Mouse (Mus musculus) lung, postnatal 0 days (tissue): ENCODE results near the gene Cmtm4. TPM values are rescaled to one million over a fixed set of nuclear protein-coding genes. Genes with fewer than 3 reads are reported as not detected.

Experiments
- ATAC-seq: fragments of 200-750 bp; cut with Nextera tagmentation; 2 replicates; pipeline ENCODE4 v1.8.0; 2017; ENCODE audit warnings: moderate library complexity
- DNase-seq: peaks from one replicate; pipeline ENCODE4 v3.0.0-alpha.2; 2016; ENCODE audit warnings: low spot score
- H3K27ac ChIP-seq: fragments of 300-500 bp; sonication (generic); 2 replicates; pipeline ENCODE4 v1.5.1; 2014; ENCODE audit warnings: antibody characterized with exemption, mild to moderate bottlenecking, low read length, mixed read lengths
- H3K27me3 ChIP-seq: fragments of 300-500 bp; sonication (generic); replicated peaks from 2 replicates; pipeline ENCODE4 v1.6.1; 2014; ENCODE audit warnings: low read length, mixed read lengths; ENCODE audit not compliant: insufficient read depth
- H3K36me3 ChIP-seq: fragments of 300-500 bp; sonication (generic); 2 replicates; pipeline ENCODE4 v1.6.1; 2014; ENCODE audit warnings: low read length, mixed read lengths; ENCODE audit not compliant: insufficient read depth
- H3K4me1 ChIP-seq: fragments of 300-500 bp; sonication (generic); 2 replicates; pipeline ENCODE4 v1.6.1; 2014; ENCODE audit warnings: antibody characterized with exemption, low read depth, low read length, mixed read lengths; ENCODE audit not compliant: insufficient read depth
- H3K4me2 ChIP-seq: fragments of 300-500 bp; sonication (generic); replicated peaks from 2 replicates; pipeline ENCODE4 v1.6.1; 2014; ENCODE audit warnings: low read depth, mild to moderate bottlenecking, low read length, moderate library complexity, mixed read lengths
- H3K4me3 ChIP-seq: fragments of 300-500 bp; sonication (generic); 2 replicates; pipeline ENCODE4 v1.5.1; 2014; ENCODE audit warnings: low read depth, low read length
- H3K9ac ChIP-seq: fragments of 300-500 bp; sonication (generic); replicated peaks from 2 replicates; pipeline ENCODE4 v1.6.1; 2014; ENCODE audit warnings: low read depth, mild to moderate bottlenecking
- H3K9me3 ChIP-seq: fragments of 300-500 bp; sonication (generic); 2 replicates; pipeline ENCODE4 v1.6.1; 2016; ENCODE audit warnings: low read length, mixed read lengths
- CTCF ChIP-seq: IDR thresholded peaks from 2 replicates; pipeline ENCODE4 v1.5.1; 2016; ENCODE audit warnings: antibody characterized with exemption, mild to moderate bottlenecking
- EP300 ChIP-seq: IDR thresholded peaks from 2 replicates; pipeline ENCODE4 v1.6.1; 2016; ENCODE audit warnings: antibody characterized with exemption, mild to moderate bottlenecking, control low read depth
- WGBS: fragments of 180-500 bp; shearing (Covaris S2); extraction: QIAGEN DNeasy Blood & Tissue Kit; methylation state at CpG from one replicate; pipeline ENCODE4 v1.1.7; 2014; 5-methylcytosine and 5-hydroxymethylcytosine counted together
- polyA plus RNA-seq: library from polyadenylated mRNA; unstranded; fragments of >200 nt; fragmentation: Nextera tagmentation; extraction: Ambion mirVana; gene quantifications from 2 replicates; pipeline ENCODE4 v1.2.1, GENCODE M21; 2015

Cmtm4 gene
- polyA plus RNA-seq, 1 experiment from 2014 or later = 3.5 TPM

DNA sequence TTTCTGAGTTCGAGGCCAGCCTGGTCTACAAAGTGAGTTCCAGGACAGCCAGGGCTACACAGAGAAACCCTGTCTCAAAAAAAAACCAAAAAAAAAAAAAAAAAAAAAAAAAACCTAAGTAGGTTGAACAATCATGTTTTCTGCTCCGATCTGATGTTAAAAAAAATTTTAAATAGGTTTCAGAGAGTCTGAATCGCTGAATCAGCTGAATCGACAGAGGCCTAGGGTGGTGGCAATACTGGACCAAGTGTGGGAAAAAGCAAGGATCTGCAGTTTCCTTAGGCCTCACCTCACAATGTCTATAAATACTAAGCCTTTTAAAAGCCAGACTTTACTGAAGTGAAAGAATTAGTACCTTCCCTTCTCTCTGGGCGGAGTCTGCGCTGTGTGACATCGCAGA lies 2.5 kb downstream of the Cmtm4 start:
- ATAC-seq = no peak
- H3K4me2 ChIP-seq = no peak overlapping the region

DNA sequence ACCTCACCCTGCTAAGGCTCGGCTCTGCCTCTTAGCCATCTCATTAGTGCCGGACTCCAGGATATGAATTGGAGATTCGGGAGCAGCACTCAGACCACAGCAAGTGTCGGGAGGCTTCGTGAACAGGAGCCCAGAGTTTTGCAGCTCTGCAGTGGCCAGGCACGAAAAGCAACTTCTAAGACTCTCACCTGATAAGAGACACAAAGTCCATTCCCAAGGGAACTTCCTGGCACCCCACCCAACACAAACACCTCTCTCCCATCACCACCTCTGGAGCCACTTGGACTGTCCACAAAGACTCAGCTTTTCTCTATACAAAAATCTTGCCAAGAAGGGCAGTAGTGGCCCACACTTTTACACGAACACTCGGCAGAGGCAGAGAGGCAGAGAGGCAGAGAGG lies 5.4 kb downstream of the Cmtm4 start:
- ATAC-seq = no peak
- 68% methylated on average over 8 of the region's 8 CpGs for WGBS
- no peak overlapping the region for H3K27ac ChIP-seq

More for the DNA sequence above, 2.5 kb downstream of the Cmtm4 start:
- 79% methylated on average over 6 of the region's 7 CpGs for WGBS
- H3K4me3 ChIP-seq = no peak overlapping the region
- no peaks in the 10 kb centered on the region; the same call in 1 of the 2 replicates for H3K4me1 ChIP-seq
- H3K36me3 ChIP-seq = no peaks in the 10 kb centered on the region
- H3K27me3 ChIP-seq = no peaks in the 10 kb centered on the region
- no peak overlapping the region for H3K9ac ChIP-seq
- no peaks in the 10 kb centered on the region for H3K9me3 ChIP-seq
- H3K27ac ChIP-seq = no peak overlapping the region
- TF ChIP-seq CTCF = no peak
- no peak for TF ChIP-seq EP300
- DNase-seq = no peak

DNA sequence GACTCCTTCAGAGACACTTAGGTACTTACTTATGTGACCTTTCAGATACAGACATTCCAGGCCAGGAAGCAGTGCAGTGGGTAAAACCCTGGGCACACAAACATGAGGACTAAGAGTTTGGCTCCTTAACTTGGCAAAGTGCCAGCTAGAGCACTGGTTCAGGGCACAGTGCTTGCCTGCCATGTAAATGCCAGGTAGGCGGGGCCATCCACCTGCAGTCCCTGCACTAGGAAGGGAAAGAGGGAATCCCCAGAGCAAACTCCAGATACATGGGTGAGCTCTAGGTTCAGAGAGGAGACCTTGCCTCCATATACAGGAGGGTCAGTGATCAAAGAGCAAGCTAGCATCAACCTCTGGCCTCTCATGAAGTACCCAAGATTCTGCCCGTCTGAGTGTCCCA lies 7.6 kb downstream of the Cmtm4 start:
- H3K4me3 ChIP-seq = no peak overlapping the region
- 53% methylated on average over 2 of the region's 2 CpGs for WGBS
- no peaks in the 10 kb centered on the region for H3K36me3 ChIP-seq
- no peak overlapping the region for H3K9ac ChIP-seq
- no peaks in the 10 kb centered on the region for H3K27me3 ChIP-seq
- no peaks in the 10 kb centered on the region for H3K9me3 ChIP-seq
- TF ChIP-seq CTCF = no peak
- no peak for TF ChIP-seq EP300
- H3K4me2 ChIP-seq = no peak overlapping the region
- DNase-seq (peak; percentile 83), ATAC-seq (peak; percentile 82)
- H3K27ac ChIP-seq = no peak overlapping the region
- H3K4me1 ChIP-seq = peaks cover 8% of the 10 kb centered on the region

More for the DNA sequence above, 5.4 kb downstream of the Cmtm4 start:
- Histone ChIP-seq H3K9ac (no peak overlapping the region), H3K36me3 (no peaks in the 10 kb centered on the region), H3K4me1 (no peaks in the 10 kb centered on the region; the same call in none of the 2 replicates), H3K9me3 (no peaks in the 10 kb centered on the region), H3K27me3 (no peaks in the 10 kb centered on the region), H3K4me2 (no peak overlapping the region), H3K4me3 (no peak overlapping the region)
- DNase-seq = no peak
- TF ChIP-seq EP300 (no peak), CTCF (no peak)

DNA sequence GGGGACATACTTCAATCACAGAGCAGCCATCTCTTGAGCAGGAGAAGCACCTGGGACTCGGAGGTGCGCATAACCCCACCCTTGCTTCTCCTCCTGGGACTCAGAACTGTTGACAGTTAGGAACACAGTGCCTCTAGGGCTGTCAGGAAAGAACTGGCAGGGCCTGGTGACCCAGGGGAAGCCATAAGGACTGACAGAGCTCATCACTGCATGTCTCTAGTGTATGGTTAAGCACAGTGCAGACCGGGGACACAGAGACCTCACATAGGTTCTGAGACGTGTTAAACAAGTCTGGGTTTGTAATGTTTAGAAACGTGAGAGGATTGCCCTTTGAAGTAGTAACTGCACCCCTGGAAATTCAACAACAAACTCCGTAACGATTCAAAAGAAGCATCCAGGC lies 8.1 kb downstream of the Cmtm4 start:
- H3K4me1 ChIP-seq = peaks cover 8% of the 10 kb centered on the region
- H3K27ac ChIP-seq = no peak overlapping the region
- no peaks in the 10 kb centered on the region for H3K9me3 ChIP-seq
- H3K27me3 ChIP-seq = no peaks in the 10 kb centered on the region
- H3K4me3 ChIP-seq = no peak overlapping the region
- DNase-seq (no peak), ATAC-seq (peak; percentile 13; the same call in 1 of the 2 replicates)
- TF ChIP-seq CTCF (no peak), EP300 (no peak)
- no peak overlapping the region for H3K4me2 ChIP-seq
- no peaks in the 10 kb centered on the region for H3K36me3 ChIP-seq
- WGBS = 38% methylated on average over 7 of the region's 7 CpGs
- no peak overlapping the region for H3K9ac ChIP-seq

DNA sequence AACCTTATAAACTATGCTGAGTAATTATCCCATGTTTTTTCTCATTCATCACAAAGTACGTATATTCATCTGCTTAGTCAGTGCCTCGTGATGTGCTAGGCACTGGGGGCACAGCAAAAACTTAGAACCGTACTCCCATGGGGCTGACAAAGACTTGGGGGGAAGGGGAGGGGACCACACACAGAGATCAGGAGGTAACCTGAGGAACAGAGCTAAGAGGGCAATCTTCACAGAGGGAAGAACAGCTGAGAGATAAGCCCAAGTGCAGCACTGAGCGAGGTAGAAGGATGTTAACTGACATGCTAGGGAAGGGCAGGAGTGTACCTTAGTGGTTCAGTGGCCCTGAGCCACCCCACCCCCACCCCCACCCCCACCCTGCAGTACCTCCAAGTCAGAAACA lies 8.9 kb downstream of the Cmtm4 start:
- no peak overlapping the region for H3K27ac ChIP-seq
- no peak overlapping the region for H3K9ac ChIP-seq
- 55% methylated on average over 4 of the region's 4 CpGs for WGBS
- TF ChIP-seq CTCF (no peak), EP300 (no peak)
- no peaks in the 10 kb centered on the region for H3K36me3 ChIP-seq
- DNase-seq = no peak
- peaks cover 8% of the 10 kb centered on the region for H3K4me1 ChIP-seq
- ATAC-seq = no peak
- no peak overlapping the region for H3K4me2 ChIP-seq
- no peaks in the 10 kb centered on the region for H3K9me3 ChIP-seq
- no peaks in the 10 kb centered on the region for H3K27me3 ChIP-seq
- no peak overlapping the region for H3K4me3 ChIP-seq

DNA sequence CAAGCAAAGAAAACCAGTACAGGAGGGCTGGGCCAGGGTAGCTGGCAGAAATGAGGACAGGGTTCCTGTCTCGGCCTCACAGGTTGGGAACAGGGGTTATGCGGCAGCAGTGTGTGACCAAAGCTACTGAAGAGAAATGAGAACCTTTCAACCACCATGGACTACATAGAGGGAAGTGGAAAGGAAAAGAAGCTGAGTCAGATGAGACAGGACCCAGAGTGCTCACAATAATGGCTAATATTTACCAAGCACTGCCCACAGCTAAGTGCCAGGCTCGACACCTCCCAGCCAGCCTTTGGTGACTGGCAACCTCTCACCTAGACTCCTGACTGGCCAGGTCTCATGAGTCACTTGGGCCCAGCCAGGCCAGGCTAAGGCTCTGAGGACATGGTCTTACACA lies 11.6 kb downstream of the Cmtm4 start:
- Histone ChIP-seq H3K9me3 (no peaks in the 10 kb centered on the region), H3K27me3 (no peaks in the 10 kb centered on the region), H3K4me2 (no peak overlapping the region), H3K4me1 (peaks cover 8% of the 10 kb centered on the region), H3K4me3 (no peak overlapping the region), H3K9ac (no peak overlapping the region), H3K27ac (peak overlapping the region; percentile 20; the same call in 1 of the 2 replicates), H3K36me3 (no peaks in the 10 kb centered on the region)
- peak; percentile 88 for ATAC-seq
- TF ChIP-seq EP300 = peak; percentile 41
- no peak for TF ChIP-seq CTCF
- WGBS = 74% methylated on average over 3 of the region's 3 CpGs
- DNase-seq = peak; percentile 86

DNA sequence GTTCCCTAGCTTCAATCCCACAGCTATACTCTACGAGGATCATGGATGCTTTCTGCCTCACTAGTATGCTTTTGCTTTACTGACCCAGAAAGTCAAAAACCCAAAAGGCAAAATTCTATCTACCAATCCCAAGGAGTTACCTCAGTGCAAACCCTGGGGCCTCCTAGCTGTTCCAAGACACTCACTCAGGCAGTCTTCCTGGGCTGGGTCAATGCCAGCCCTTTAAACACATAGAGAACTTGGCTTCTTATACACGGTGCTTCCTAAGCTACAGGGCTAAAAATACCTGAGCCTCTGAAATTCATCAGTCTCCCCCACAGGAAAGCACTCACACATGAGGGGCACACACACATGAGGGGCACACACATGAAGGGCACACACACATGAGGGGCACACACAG lies 12.3 kb downstream of the Cmtm4 start:
- TF ChIP-seq EP300 = no peak
- Histone ChIP-seq H3K27ac (0 out of 2 replicates have a peak overlapping the region, but pooled peaks have one; percentile 20), H3K4me3 (no peak overlapping the region), H3K36me3 (no peaks in the 10 kb centered on the region), H3K4me1 (peaks cover 8% of the 10 kb centered on the region), H3K9ac (no peak overlapping the region), H3K9me3 (no peaks in the 10 kb centered on the region), H3K4me2 (no peak overlapping the region), H3K27me3 (no peaks in the 10 kb centered on the region)
- DNase-seq (no peak), ATAC-seq (no peak)
- 51% methylated on average over 2 of the region's 2 CpGs for WGBS
